Comparison of ENCODE assay signal across 33 mouse cellular contexts in genomic region chr7:84420581-84421290, GRCm38 (mm10). TPM values are rescaled to one million over a fixed set of nuclear protein-coding genes. Genes with fewer than 3 reads are reported as not detected.
DNase-seq lines count a peak whose midpoint lies in the region; ATAC-seq lines count a peak whose summit lies in the region.
"Had no signal": no experiment of that assay in that cellular context is flagged by ENCODE, and none has a peak within 500 bp of the region (broad histone marks: within the 10 kb centered on the region; RNA-seq: fewer than 3 reads in every experiment).

No protein-coding gene starts in this region.

- H3K36me3 ChIP-seq in intestine, embryonic 15.5 days, result no peaks in the 10 kb centered on the region
- H3K36me3 ChIP-seq: heart, embryonic 12.5 days; hindbrain, embryonic 13.5 days; liver, embryonic 12.5 days; midbrain, embryonic 13.5 days; neural tube, embryonic 13.5 days had no signal

- ATAC-seq in intestine, embryonic 15.5 days, result peak; percentile 73
- ATAC-seq: forebrain, embryonic 14.5 days; inflammation-experienced regulatory T-cells, adult 6 months; liver, embryonic 12.5 days; liver, postnatal 0 days; lung, postnatal 0 days; midbrain, embryonic 13.5 days had no signal

- 66% methylated on average over 3 of the region's 3 CpGs for WGBS in intestine, embryonic 15.5 days

- no peak overlapping the region for H3K27ac ChIP-seq in intestine, embryonic 15.5 days
- H3K27ac ChIP-seq: gastrocnemius, adult 2 months; heart, adult 2 months; hindbrain, embryonic 13.5 days; liver, embryonic 12.5 days; macrophage; midbrain, embryonic 13.5 days; neural tube, embryonic 13.5 days had no signal

- no peaks in the 10 kb centered on the region for H3K4me1 ChIP-seq in intestine, embryonic 15.5 days (replicated peaks)
- H3K4me1 ChIP-seq: heart, embryonic 12.5 days; hindbrain, embryonic 13.5 days; liver, embryonic 12.5 days; midbrain, embryonic 13.5 days; neural tube, embryonic 13.5 days had no signal

- peak; percentile 7 for DNase-seq in cerebellum, adult 9-10 months
- no peak for DNase-seq in cerebellum, adult 8-10 months
- peak; percentile 66 for DNase-seq in layer of hippocampus, adult 9-11 months
- no peak for DNase-seq in layer of hippocampus, postnatal 25 days (ENCODE audit: extremely low spot score in 1 of 2, low spot score in 1 of 2)
- DNase-seq in Muller cell, postnatal 12 days (ENCODE audit: inconsistent ontology term), result peak; percentile 78
- no peak for DNase-seq in urinary bladder, postnatal 4 days (ENCODE audit: low spot score in 2 of 2)
- no peak for DNase-seq in urinary bladder, postnatal 10 days (ENCODE audit: low spot score)
- DNase-seq: adrenal gland, postnatal 14 days; cerebellum, adult 18-20 months; cerebellum, postnatal 25 days; gastrocnemius, adult 2 months; gastrocnemius, postnatal 36 days; heart, adult 2 months; heart, postnatal 4 days; kidney, postnatal 10 days; left cerebral cortex, postnatal 4 days; liver, postnatal 0 days; right cerebral cortex, postnatal 25 days; spleen, adult 18-20 months; thymus, adult 2 months; thymus, postnatal 36 days had no signal

- no peaks in the 10 kb centered on the region for H3K27me3 ChIP-seq in intestine, embryonic 15.5 days (replicated peaks)
- H3K27me3 ChIP-seq: CH12.LX; heart, embryonic 12.5 days; hindbrain, embryonic 13.5 days; liver, embryonic 12.5 days; midbrain, embryonic 13.5 days; neural tube, embryonic 13.5 days had no signal

- H3K9me3 ChIP-seq in intestine, embryonic 15.5 days, result no peaks in the 10 kb centered on the region
- H3K9me3 ChIP-seq: hindbrain, embryonic 13.5 days; liver, embryonic 12.5 days; midbrain, embryonic 13.5 days; neural tube, embryonic 13.5 days had no signal

- H3K4me3 ChIP-seq in intestine, embryonic 15.5 days (replicated peaks), result no peak overlapping the region
- H3K4me3 ChIP-seq: gastrocnemius, adult 2 months; heart, adult 2 months; heart, embryonic 12.5 days; hindbrain, embryonic 13.5 days; liver, embryonic 12.5 days; midbrain, embryonic 13.5 days; neural tube, embryonic 13.5 days had no signal

- no peak overlapping the region for H3K9ac ChIP-seq in intestine, embryonic 15.5 days
- H3K9ac ChIP-seq: heart, embryonic 12.5 days; hindbrain, embryonic 13.5 days; liver, embryonic 12.5 days; liver, postnatal 0 days; midbrain, embryonic 13.5 days; neural tube, embryonic 13.5 days had no signal

- no peak overlapping the region for H3K4me2 ChIP-seq in intestine, embryonic 15.5 days (replicated peaks)
- H3K4me2 ChIP-seq: heart, embryonic 12.5 days; hindbrain, embryonic 13.5 days; liver, embryonic 12.5 days; midbrain, embryonic 13.5 days; neural tube, embryonic 13.5 days had no signal

RNA-seq across cellular contexts. Expression of gene Arnt2, which starts 10.8 kb away (rescaled TPM):
- total RNA-seq in layer of hippocampus, postnatal 25 days (2021), result 100 to 1,000 TPM; 157 to 163 TPM
- 3.4 and 3.8 TPM in 2 replicates for polyA plus RNA-seq in intestine, embryonic 15.5 days (2015; fragmentation: Nextera tagmentation; extraction: Ambion mirVana)
- total RNA-seq: megakaryocyte-erythroid progenitor cell, adult 5-6 weeks had no signal
- polyA plus RNA-seq: liver, postnatal 0 days had no signal

Comparison
In these comparisons a context has a peak if more than half of its experiments do, and no peak if none do; other contexts are left out.
1. DNase-seq: peak in cerebellum, adult 9-10 months (single experiment), layer of hippocampus, adult 9-11 months (single experiment) and Muller cell, postnatal 12 days (single experiment); none in cerebellum, adult 8-10 months (single experiment), layer of hippocampus, postnatal 25 days (0 of 2), urinary bladder, postnatal 4 days (0 of 2) and urinary bladder, postnatal 10 days (single experiment).